Mouse (Mus musculus) erythroblast, embryonic 14.5 days (primary cell): ENCODE results near the gene Morn4.

ENCODE experiments used
- GATA1 ChIP-seq: IDR thresholded peaks from 2 replicates; pipeline ENCODE4 v1.6.1; 2012; ENCODE audit warnings: low read length, inconsistent platforms, mixed read lengths
- TAL1 ChIP-seq: IDR thresholded peaks from 3 replicates; pipeline ENCODE4 v1.6.1; 2012; ENCODE audit warnings: low read length, inconsistent platforms, mixed read lengths

DNA sequence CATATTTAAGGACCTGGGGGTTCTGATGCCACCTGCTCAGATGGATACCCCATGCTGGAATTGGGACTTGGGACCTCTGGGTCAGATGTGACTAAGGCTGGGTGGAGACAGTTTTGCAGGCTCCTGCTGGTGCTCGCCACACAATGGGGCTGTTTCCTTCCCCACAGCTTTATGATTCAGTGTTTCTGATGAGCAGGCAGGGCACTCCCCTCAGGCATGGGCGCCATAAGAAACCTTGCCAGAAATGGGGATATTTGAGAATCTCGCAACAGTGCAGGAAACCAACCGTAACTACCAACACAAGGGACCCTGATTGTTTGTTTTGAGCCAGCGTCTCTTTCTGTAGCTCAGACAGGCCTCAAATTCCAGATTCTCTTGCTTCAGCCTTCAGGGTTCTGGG lies 44.9 kb upstream of the Morn4 start:
- no peak for TF ChIP-seq GATA1
- no peak for TF ChIP-seq TAL1
